Mouse (Mus musculus): Measurements from ENCODE around the gene Nckap5l. TPM values are rescaled to one million over a fixed set of nuclear protein-coding genes. Genes with fewer than 3 reads are reported as not detected.
"Not testable (repeated sequence)": the region's sequence is repeated elsewhere in the genome, so short reads cannot be mapped to it uniquely, and the experiment has no call there.

Nckap5l gene
- total RNA-seq, 2 experiments from 2014 or later: 39.0 to 39.2 TPM

GRCm38 (mm10) chr15:99470224-99470761, 12.7 kb upstream of the Nckap5l start:
- intact Hi-C loops (cut with DNase I): no loop called here
- DNase-seq: peak; percentile 61

GRCm38 (mm10) chr15:99469736-99470135, 12.2 kb upstream of the Nckap5l start:
- intact Hi-C loops (cut with DNase I): loop anchor here (2.0 kb wide), 1 partner anchor 53 kb away; no protein-coding TSS in a partner anchor
- DNase-seq: no peak

GRCm38 (mm10) chr15:99469067-99469466, 11.5 kb upstream of the Nckap5l start:
- DNase-seq: peak; percentile 86
- intact Hi-C loops (cut with DNase I): loop anchor here (2.0 kb wide), 1 partner anchor 52 kb away; no protein-coding TSS in a partner anchor

GRCm38 (mm10) chr15:99463194-99463593, 5.6 kb upstream of the Nckap5l start:
- intact Hi-C loops (cut with DNase I): no loop called here
- DNase-seq: no peak

- intact Hi-C loops (cut with DNase I): no loop called here
- peak; percentile 66 for DNase-seq
Measured at GRCm38 (mm10) chr15:99456963-99457605, 464 bp downstream of the Nckap5l start.

GRCm38 (mm10) chr15:99456338-99456962, 1.1 kb downstream of the Nckap5l start:
- intact Hi-C loops (cut with DNase I): no loop called here
- peak; percentile 67 for DNase-seq

- no peak for DNase-seq
- intact Hi-C loops (cut with DNase I): no loop called here
Measured at GRCm38 (mm10) chr15:99455415-99455814, 2.1 kb downstream of the Nckap5l start.

- no peak for DNase-seq
- intact Hi-C loops (cut with DNase I): no loop called here
Measured at GRCm38 (mm10) chr15:99454585-99455279, 2.8 kb downstream of the Nckap5l start.

- intact Hi-C loops (cut with DNase I): no loop called here
- DNase-seq: no peak
Measured at GRCm38 (mm10) chr15:99453153-99453900, 4.2 kb downstream of the Nckap5l start.

- DNase-seq: no peak
- intact Hi-C loops (cut with DNase I): no loop called here
Measured at GRCm38 (mm10) chr15:99449751-99450280, 7.7 kb downstream of the Nckap5l start.

- intact Hi-C loops (cut with DNase I): no loop called here
- DNase-seq: peak; percentile 88
Measured at GRCm38 (mm10) chr15:99449131-99449750, 8.3 kb downstream of the Nckap5l start.

- DNase-seq; intact Hi-C loops (cut with DNase I): not testable (repeated sequence)
Measured at GRCm38 (mm10) chr15:99446136-99446535, 11.4 kb downstream of the Nckap5l start.

GRCm38 (mm10) chr15:99445567-99445966, 12.0 kb downstream of the Nckap5l start:
- DNase-seq: no peak
- intact Hi-C loops (cut with DNase I): no loop called here

GRCm38 (mm10) chr15:99442358-99442757, 15.2 kb downstream of the Nckap5l start:
- intact Hi-C loops (cut with DNase I): no loop called here
- DNase-seq: no peak

- intact Hi-C loops (cut with DNase I): no loop called here
- DNase-seq: peak; percentile 71
Measured at GRCm38 (mm10) chr15:99440816-99441457, 16.6 kb downstream of the Nckap5l start.

- peak; percentile 95 for DNase-seq
- intact Hi-C loops (cut with DNase I): no loop called here
Measured at GRCm38 (mm10) chr15:99440112-99440815, 17.3 kb downstream of the Nckap5l start.

GRCm38 (mm10) chr15:99438966-99439698, 18.4 kb downstream of the Nckap5l start:
- DNase-seq: no peak
- intact Hi-C loops (cut with DNase I): no loop called here

GRCm38 (mm10) chr15:99433913-99434312, 23.6 kb downstream of the Nckap5l start:
- intact Hi-C loops (cut with DNase I): no loop called here
- no peak for DNase-seq

Data from left cerebral cortex, postnatal 4 days (tissue).